Mouse (Mus musculus) bone marrow macrophage, adult 2 months (primary cell): ENCODE measurements around the gene Gfod2. TPM values are rescaled to one million over a fixed set of nuclear protein-coding genes. Genes with fewer than 3 reads are reported as not detected.
A peak's percentile ranks its signal among the peaks of the same experiment; 100 is the strongest.

Source experiments
- H3K27ac ChIP-seq: 2 replicates; pipeline ENCODE4 v1.5.1; 2012; ENCODE audit warnings: low read depth, low read length; ENCODE audit not compliant: insufficient read depth
- H3K4me1 ChIP-seq: 2 replicates; pipeline ENCODE4 v1.6.1; 2012; ENCODE audit warnings: low read length; ENCODE audit not compliant: control insufficient read depth, insufficient read depth
- H3K4me3 ChIP-seq: 2 replicates; pipeline ENCODE4 v1.5.1; 2012; ENCODE audit warnings: mild to moderate bottlenecking, low read length, moderate library complexity; ENCODE audit not compliant: insufficient read depth
- CTCF ChIP-seq: IDR thresholded peaks from 2 replicates; pipeline ENCODE4 v1.5.1; 2012; ENCODE audit warnings: low read depth, mild to moderate bottlenecking, low read length, moderate library complexity
- POLR2A ChIP-seq: IDR thresholded peaks from 2 replicates; pipeline ENCODE4 v1.6.1; 2012; ENCODE audit warnings: mild to moderate bottlenecking, low read depth, low read length, borderline replicate concordance
- polyA plus RNA-seq: library from polyadenylated mRNA; stranded (reverse); fragments of >200 nt; gene quantifications from 2 replicates; pipeline ENCODE4 v1.2.4, GENCODE M21; 2012; ENCODE audit not compliant: missing spikeins, insufficient read depth, insufficient read length

Gene Gfod2
- polyA plus RNA-seq, 1 experiment = 1.4 TPM

DNA sequence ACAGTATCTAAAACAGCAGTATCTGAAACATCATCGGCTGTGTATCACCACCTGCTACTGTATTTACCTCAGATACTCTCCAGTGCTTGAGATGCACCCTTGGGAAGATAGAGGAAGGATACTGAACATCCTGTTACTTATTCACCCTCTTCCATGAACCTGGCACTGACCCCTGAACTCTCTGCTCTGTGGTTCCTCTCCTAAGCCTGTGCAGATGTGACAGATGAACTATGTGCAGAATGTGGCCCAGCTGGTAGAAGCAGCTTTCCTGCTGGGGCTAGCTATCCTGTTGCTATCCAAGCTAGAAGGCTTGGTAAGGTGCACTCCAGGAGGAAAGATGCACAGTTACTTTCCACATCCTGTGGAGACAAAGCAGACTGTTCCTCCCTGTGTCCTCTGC is 34.9 kb upstream of the Gfod2 start:
- Histone ChIP-seq H3K4me3 (no peak overlapping the region), H3K4me1 (peaks cover 7% of the 10 kb centered on the region; the same call in 1 of the 2 replicates), H3K27ac (no peak overlapping the region)
- no peak for TF ChIP-seq CTCF
- no peak for TF ChIP-seq POLR2A

DNA sequence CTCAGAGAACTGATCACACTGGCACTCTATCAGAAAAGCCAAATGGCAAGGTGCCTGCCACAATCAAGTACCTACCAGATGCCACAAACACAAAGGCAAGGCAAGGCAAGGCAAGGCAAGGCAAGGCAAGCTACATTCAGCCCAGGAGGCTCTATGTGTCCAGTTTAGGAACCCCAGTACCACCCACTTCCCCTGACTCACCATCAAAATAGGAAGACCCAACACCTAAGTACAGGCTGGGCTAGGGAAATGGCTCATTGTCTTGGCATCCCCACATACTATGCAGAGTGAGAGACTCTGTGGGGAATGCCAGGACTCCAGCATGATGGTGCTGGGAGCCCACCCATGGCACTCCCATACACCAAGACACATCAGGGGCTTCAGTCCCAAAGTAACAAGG is 31.2 kb upstream of the Gfod2 start:
- H3K27ac ChIP-seq = no peak overlapping the region
- H3K4me1 ChIP-seq = peaks cover 3% of the 10 kb centered on the region; the same call in 1 of the 2 replicates
- no peak overlapping the region for H3K4me3 ChIP-seq
- TF ChIP-seq POLR2A = no peak
- no peak for TF ChIP-seq CTCF

DNA sequence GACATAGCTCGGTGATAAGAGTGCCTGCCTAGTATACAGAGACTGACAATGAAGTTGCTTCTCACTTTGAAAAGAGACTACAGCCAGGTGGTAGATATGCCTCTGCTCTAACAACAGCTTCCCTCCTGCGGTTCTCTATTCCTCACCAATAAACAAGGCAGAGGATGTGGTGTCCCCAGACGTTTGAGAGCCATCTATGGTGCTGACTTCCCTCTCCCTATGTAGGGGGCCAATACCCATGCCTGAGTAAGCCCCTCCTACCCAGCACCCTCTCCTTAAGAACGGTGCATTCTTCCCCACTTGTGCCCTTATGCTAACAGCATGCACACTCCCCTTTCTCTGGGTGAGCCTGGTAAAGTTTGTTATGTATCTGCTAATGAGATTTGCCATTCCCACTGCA is 30.5 kb upstream of the Gfod2 start:
- no peak for TF ChIP-seq POLR2A
- no peak for TF ChIP-seq CTCF
- no peak overlapping the region for H3K27ac ChIP-seq
- peaks cover 3% of the 10 kb centered on the region; the same call in 1 of the 2 replicates for H3K4me1 ChIP-seq
- no peak overlapping the region for H3K4me3 ChIP-seq

DNA sequence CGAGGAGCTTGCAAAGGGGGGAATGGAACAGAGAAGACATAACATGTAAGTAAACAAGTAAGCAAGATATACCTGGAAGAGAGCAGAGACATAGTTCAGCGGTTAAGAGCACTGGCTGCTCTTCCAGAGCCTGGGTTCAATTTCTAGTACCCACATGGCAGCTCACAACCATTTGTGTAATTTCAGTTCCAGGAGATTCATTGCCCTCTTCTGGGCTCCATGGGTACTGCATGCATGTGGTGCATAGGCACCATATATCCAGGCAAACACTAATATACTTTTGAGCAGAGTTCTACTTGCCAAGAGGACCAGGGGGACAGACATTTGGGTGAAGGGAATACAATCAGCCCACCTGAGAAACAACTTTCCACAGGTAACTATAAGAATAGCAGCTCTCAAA is 29.8 kb upstream of the Gfod2 start:
- H3K27ac ChIP-seq = no peak overlapping the region
- no peak overlapping the region for H3K4me3 ChIP-seq
- H3K4me1 ChIP-seq = peaks cover 7% of the 10 kb centered on the region
- TF ChIP-seq CTCF (no peak), POLR2A (no peak)

DNA sequence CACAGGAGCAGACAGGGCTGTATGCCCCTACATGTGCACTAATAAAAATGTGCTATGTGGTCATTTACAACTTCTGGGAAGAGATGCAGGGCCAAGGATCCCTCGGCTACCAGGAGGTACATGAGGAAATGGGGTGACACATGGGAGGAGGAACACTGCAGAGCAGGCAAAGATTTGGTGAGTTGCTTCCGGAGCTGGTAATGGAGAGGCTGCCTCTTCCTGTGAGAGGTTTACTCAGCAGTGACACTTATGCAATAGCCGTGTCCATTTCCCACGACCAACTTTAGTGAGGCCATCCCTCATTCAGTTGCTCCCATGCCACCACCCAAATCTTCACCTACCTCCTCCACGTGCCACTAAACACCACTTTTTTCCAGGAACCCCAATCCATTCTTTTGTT is 21.8 kb upstream of the Gfod2 start:
- peak overlapping the region; percentile 30; the same call in 1 of the 2 replicates for H3K27ac ChIP-seq
- TF ChIP-seq POLR2A (no peak), CTCF (no peak)
- no peak overlapping the region for H3K4me3 ChIP-seq
- peaks cover 18% of the 10 kb centered on the region for H3K4me1 ChIP-seq

DNA sequence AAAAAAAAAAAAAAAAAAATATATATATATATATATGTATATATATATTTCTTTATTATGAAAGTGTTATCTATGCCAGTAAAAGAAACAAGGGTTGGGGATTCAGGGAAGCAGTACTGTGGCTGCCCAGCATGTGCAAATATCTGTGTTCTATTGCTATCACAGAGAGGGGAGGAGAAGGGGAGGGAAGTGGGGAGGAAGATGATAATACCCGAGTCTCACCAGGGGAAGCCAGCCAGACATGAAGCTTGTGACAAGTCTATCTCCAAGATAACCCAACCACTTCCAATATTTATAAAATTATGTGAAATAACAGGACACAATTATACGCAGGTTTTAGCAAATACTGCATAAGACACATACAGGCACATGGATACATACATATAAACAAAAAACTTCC is 19.4 kb upstream of the Gfod2 start:
- H3K4me3 ChIP-seq = no peak overlapping the region
- H3K27ac ChIP-seq = no peak overlapping the region
- TF ChIP-seq POLR2A (no peak), CTCF (no peak)
- peaks cover 12% of the 10 kb centered on the region for H3K4me1 ChIP-seq

DNA sequence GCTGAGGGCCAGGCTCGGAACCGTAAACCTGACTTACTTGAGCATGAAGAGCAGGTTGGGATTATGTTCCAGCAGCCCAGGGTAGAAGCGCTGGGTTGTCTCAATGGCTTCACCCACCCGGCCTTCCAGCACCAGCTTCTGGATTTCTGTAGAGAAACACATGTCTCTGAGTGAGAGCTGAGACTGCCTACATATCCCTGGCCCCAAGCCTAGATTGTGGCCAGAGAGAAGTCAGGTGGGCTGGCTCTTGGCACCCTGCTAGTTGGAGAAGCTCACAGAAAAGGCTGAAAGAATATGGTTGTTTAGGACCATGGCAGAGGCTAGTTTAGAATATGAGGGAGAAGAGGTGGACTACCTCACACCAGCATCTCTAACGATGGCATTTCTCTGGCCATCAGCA is 16.0 kb upstream of the Gfod2 start:
- Histone ChIP-seq H3K4me1 (no peaks in the 10 kb centered on the region), H3K27ac (no peak overlapping the region), H3K4me3 (no peak overlapping the region)
- no peak for TF ChIP-seq CTCF
- no peak for TF ChIP-seq POLR2A

DNA sequence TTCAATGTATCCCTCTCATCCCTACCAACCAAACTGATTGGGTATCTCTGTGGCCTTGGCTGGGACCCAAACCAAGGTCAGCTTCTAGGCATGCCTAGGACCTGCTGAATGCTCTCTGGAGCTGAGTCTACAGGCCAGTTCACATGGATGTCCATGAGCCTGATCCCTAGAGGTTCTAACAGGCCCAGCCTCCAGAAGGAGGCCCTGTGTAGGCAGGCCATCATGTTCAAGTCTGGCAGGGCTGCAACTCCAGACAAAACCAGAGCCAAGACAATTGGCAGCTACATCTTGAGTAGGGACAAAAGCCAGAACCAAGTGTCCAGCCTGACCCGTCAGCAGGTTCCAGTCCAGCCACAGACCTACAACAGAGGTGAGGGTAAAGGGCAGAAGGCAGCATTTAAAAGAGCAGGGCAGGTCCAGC is 15.0 kb upstream of the Gfod2 start:
- Histone ChIP-seq H3K4me3 (no peak overlapping the region), H3K27ac (no peak overlapping the region), H3K4me1 (no peaks in the 10 kb centered on the region)
- TF ChIP-seq CTCF = no peak

DNA sequence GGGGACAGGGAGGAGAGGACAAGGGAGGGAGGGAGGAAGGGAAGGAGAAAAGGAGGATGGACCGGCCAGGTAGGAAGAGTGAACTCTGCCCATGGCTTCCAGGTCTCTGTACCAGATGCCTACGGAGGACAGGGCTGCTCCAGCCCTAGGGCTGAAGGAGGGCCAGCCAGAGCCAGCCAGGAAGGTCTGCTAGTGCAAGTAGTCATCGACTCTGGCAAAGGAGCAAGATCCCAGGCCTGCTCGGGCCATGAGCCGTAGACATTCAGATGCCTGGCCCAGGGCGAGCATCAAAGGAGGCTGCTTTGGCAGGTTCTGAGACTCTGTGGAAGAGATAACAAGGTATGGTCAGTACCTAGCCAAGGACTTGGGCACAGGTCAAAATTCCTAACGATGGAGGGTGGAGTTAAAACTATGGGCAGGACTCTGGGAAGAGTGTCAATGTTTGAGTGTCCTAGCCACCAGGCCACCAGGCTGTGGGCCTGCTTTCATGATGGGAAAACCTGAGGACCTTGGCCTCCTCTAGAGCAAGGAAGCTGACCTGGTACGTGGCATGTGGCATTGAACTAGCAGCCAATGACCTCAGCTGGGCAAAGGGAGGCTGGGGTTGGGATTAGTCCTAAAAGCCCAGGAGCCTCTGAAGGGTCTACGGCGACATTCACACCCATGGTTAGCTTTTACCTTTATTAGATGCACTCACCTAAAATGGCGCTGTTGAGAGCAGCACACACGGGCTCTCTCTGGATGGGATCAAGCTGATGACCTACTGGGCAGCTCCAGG is 13.1 kb upstream of the Gfod2 start:
- Histone ChIP-seq H3K27ac (no peak overlapping the region), H3K4me1 (no peaks in the 10 kb centered on the region), H3K4me3 (no peak overlapping the region)
- TF ChIP-seq POLR2A = no peak
- TF ChIP-seq CTCF = no peak

DNA sequence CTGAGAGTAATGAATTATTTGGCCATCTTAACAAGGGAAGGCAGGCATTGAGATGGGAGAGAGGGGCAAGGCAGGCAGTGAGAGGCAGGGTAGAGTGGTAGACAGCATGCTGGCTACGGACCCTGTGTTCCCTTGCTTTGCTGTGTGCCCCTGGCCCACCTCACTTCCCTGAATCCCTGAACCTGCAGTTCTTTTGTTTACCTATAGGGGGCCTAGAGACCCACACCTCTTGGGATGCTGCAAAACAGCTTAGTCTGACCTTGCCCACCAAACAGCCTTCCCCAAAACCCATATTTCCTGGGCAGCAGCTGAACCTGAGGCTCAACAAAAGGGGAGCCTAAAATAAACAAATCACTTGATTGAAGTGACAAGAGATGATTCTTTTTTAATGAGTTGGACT is 12.1 kb upstream of the Gfod2 start:
- Histone ChIP-seq H3K4me1 (no peaks in the 10 kb centered on the region), H3K4me3 (no peak overlapping the region), H3K27ac (no peak overlapping the region)
- TF ChIP-seq POLR2A (no peak), CTCF (peak; percentile 19; the same call in 1 of the 2 replicates)
